Mouse (Mus musculus) thymus, adult 2 months (tissue): ENCODE results near the gene Gli2.

Experiments
- CTCF ChIP-seq: fragments of 200-500 bp; IDR thresholded peaks from 2 replicates; pipeline ENCODE4 v1.5.1; 2012; ENCODE audit warnings: mild to moderate bottlenecking, control low read depth, low read length, moderate library complexity, borderline replicate concordance; ENCODE audit not compliant: control insufficient read depth, poor library complexity, insufficient read depth; ENCODE audit errors: extremely low read depth
- POLR2A ChIP-seq: fragments of 200-500 bp; IDR thresholded peaks from 2 replicates; pipeline ENCODE4 v1.6.1; 2012; ENCODE audit warnings: mild to moderate bottlenecking, low read length, control low read depth, moderate library complexity; ENCODE audit not compliant: control insufficient read depth, poor library complexity, insufficient read depth; ENCODE audit errors: extremely low read depth

GRCm38 (mm10) chr1:118980636-118981035 lies 72.8 kb downstream of the Gli2 start:
- no peak for TF ChIP-seq CTCF
- no peak for TF ChIP-seq POLR2A
